Mouse (Mus musculus): Measurements from ENCODE around the gene Adora3. TPM values are rescaled to one million over a fixed set of nuclear protein-coding genes. Genes with fewer than 3 reads are reported as not detected.

The Adora3 gene
- polyA plus RNA-seq, 1 experiment from 2014 or later: 0.10 TPM

DNA sequence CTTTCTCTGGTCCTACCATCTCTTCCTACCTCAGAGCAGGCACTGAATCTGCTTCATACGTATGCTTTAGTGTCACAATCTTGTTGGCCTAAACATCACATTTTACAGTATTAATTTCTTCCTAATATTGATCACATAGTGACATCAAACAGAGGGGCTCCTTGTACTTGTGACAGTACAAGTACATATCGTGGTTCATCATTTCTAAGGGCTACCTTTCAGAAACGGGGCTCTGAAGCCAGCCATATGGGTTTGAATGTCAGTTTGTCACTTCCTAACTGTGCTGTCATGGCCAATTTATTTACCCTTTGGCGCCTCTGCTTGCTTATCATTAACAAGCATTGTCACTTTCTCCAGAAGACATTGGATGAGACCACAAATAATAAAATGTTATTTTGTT lies 30.8 kb downstream of the Adora3 start:
- ATAC-seq (replicated peaks; ENCODE audit: insufficient number of reproducible peaks, low FRiP score, low TSS enrichment): no peak
- Histone ChIP-seq H3K9me3 (replicated peaks; ENCODE audit: control insufficient read depth, low read length) (no peaks in the 10 kb centered on the region), H3K27ac (ENCODE audit: low read depth, low read length) (no peak overlapping the region), H3K27me3 (ENCODE audit: control insufficient read depth, insufficient read depth, low read length) (peaks cover 15% of the 10 kb centered on the region; the same call in 1 of the 2 replicates), H3K4me1 (ENCODE audit: control insufficient read depth, insufficient read depth, low read length) (no peaks in the 10 kb centered on the region), H3K36me3 (ENCODE audit: control insufficient read depth, insufficient read depth, low read length) (no peaks in the 10 kb centered on the region), H3K4me2 (no peak overlapping the region), H3K9ac (ENCODE audit: low read depth, low read length) (no peak overlapping the region), H3K4me3 (ENCODE audit: low read depth, low read length) (no peak overlapping the region)
- WGBS (ENCODE audit: insufficient replicate concordance): 70% methylated on average over 4 of the region's 4 CpGs

- no peak overlapping the region for H3K9ac ChIP-seq (ENCODE audit: low read depth, low read length)
- peaks cover 15% of the 10 kb centered on the region; the same call in 1 of the 2 replicates for H3K27me3 ChIP-seq (ENCODE audit: control insufficient read depth, insufficient read depth, low read length)
- no peak overlapping the region for H3K27ac ChIP-seq (ENCODE audit: low read depth, low read length)
- H3K9me3 ChIP-seq (replicated peaks; ENCODE audit: control insufficient read depth, low read length): no peaks in the 10 kb centered on the region
- no peak for ATAC-seq (replicated peaks; ENCODE audit: insufficient number of reproducible peaks, low FRiP score, low TSS enrichment)
- H3K4me1 ChIP-seq (ENCODE audit: control insufficient read depth, insufficient read depth, low read length): peaks cover 7% of the 10 kb centered on the region
- H3K4me3 ChIP-seq (ENCODE audit: low read depth, low read length): no peak overlapping the region
- H3K36me3 ChIP-seq (ENCODE audit: control insufficient read depth, insufficient read depth, low read length): no peaks in the 10 kb centered on the region
- no peak overlapping the region for H3K4me2 ChIP-seq
- 42% methylated on average over 4 of the region's 4 CpGs for WGBS (ENCODE audit: insufficient replicate concordance)
These were observed 33.6 kb downstream of the Adora3 start for GRCm38 (mm10) chr3:105904213-105904612.

DNA sequence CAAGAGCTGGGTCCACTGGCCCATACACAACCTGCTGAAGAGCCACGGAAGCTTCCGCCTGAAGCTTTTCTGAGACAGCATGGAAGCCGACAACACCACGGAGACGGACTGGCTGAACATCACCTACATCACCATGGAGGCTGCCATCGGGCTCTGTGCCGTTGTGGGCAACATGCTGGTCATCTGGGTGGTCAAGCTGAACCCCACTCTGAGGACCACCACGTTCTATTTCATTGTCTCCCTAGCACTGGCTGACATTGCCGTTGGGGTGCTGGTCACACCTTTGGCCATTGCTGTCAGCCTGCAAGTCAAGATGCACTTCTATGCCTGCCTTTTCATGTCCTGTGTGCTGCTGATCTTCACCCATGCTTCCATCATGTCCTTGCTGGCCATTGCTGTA lies 34.1 kb downstream of the Adora3 start:
- 89% methylated on average over 9 of the region's 9 CpGs for WGBS (ENCODE audit: insufficient replicate concordance)
- no peak overlapping the region for H3K4me3 ChIP-seq (ENCODE audit: low read depth, low read length)
- no peak overlapping the region for H3K9ac ChIP-seq (ENCODE audit: low read depth, low read length)
- no peaks in the 10 kb centered on the region for H3K9me3 ChIP-seq (replicated peaks; ENCODE audit: control insufficient read depth, low read length)
- no peak overlapping the region for H3K4me2 ChIP-seq
- peaks cover 15% of the 10 kb centered on the region; the same call in 1 of the 2 replicates for H3K27me3 ChIP-seq (ENCODE audit: control insufficient read depth, insufficient read depth, low read length)
- no peak for ATAC-seq (replicated peaks; ENCODE audit: insufficient number of reproducible peaks, low FRiP score, low TSS enrichment)
- H3K27ac ChIP-seq (ENCODE audit: low read depth, low read length): no peak overlapping the region
- peaks cover 7% of the 10 kb centered on the region for H3K4me1 ChIP-seq (ENCODE audit: control insufficient read depth, insufficient read depth, low read length)
- no peaks in the 10 kb centered on the region for H3K36me3 ChIP-seq (ENCODE audit: control insufficient read depth, insufficient read depth, low read length)

GRCm38 (mm10) chr3:105907956-105908655 lies 37.4 kb downstream of the Adora3 start:
- no peak overlapping the region for H3K27ac ChIP-seq (ENCODE audit: low read depth, low read length)
- H3K4me3 ChIP-seq (ENCODE audit: low read depth, low read length): no peak overlapping the region
- no peaks in the 10 kb centered on the region for H3K9me3 ChIP-seq (replicated peaks; ENCODE audit: control insufficient read depth, low read length)
- ATAC-seq (replicated peaks; ENCODE audit: insufficient number of reproducible peaks, low FRiP score, low TSS enrichment): no peak
- no peaks in the 10 kb centered on the region for H3K27me3 ChIP-seq (ENCODE audit: control insufficient read depth, insufficient read depth, low read length)
- no peaks in the 10 kb centered on the region for H3K36me3 ChIP-seq (ENCODE audit: control insufficient read depth, insufficient read depth, low read length)
- H3K9ac ChIP-seq (ENCODE audit: low read depth, low read length): no peak overlapping the region
- no peak overlapping the region for H3K4me2 ChIP-seq
- 29% methylated on average over 9 of the region's 9 CpGs for WGBS (ENCODE audit: insufficient replicate concordance)
- H3K4me1 ChIP-seq (ENCODE audit: control insufficient read depth, insufficient read depth, low read length): peaks cover 12% of the 10 kb centered on the region

- ATAC-seq (replicated peaks; ENCODE audit: insufficient number of reproducible peaks, low FRiP score, low TSS enrichment): no peak
- H3K9me3 ChIP-seq (replicated peaks; ENCODE audit: control insufficient read depth, low read length): no peaks in the 10 kb centered on the region
- 85% methylated on average over 4 of the region's 4 CpGs for WGBS (ENCODE audit: insufficient replicate concordance)
- no peaks in the 10 kb centered on the region for H3K36me3 ChIP-seq (ENCODE audit: control insufficient read depth, insufficient read depth, low read length)
- H3K4me3 ChIP-seq (ENCODE audit: low read depth, low read length): no peak overlapping the region
- no peak overlapping the region for H3K27ac ChIP-seq (ENCODE audit: low read depth, low read length)
- peaks cover 20% of the 10 kb centered on the region for H3K4me1 ChIP-seq (ENCODE audit: control insufficient read depth, insufficient read depth, low read length)
- H3K4me2 ChIP-seq: no peak overlapping the region
- H3K27me3 ChIP-seq (ENCODE audit: control insufficient read depth, insufficient read depth, low read length): no peaks in the 10 kb centered on the region
- no peak overlapping the region for H3K9ac ChIP-seq (ENCODE audit: low read depth, low read length)
These were observed 38.3 kb downstream of the Adora3 start for GRCm38 (mm10) chr3:105908976-105909375.

DNA sequence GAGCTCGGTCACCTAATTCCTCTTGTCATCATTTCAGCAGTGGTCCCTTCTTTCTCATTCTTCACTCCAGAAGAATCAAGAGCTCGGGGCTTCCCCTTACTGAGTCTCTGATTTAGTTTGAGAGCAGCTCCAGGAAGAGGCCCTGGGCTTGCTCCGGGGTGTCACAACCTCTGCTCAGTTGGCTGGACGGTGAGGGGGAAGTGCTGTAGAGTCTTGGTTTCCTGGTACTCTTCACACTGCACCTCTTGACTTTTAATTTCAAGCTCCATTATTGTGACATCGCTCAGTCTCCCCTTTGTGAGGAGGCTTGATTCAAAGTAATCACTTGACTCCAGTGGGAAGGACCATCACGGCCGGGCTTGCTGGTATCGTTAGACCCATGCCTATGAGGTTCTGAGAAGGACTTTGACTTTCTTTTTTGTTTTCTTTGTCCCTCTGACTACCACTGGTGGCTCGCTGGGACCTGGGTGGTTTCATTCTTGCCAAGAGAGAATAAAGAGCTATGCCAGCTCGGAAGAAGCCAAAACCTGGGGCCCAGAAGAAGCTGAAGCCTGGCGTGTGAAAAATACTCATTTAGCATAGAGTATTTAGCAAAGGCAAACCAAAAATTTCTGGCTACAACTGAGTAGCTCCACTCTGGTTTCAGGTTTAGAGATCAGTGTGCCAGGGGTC lies 40.0 kb downstream of the Adora3 start:
- no peaks in the 10 kb centered on the region for H3K9me3 ChIP-seq (replicated peaks; ENCODE audit: control insufficient read depth, low read length)
- no peak overlapping the region for H3K4me2 ChIP-seq
- H3K27me3 ChIP-seq (ENCODE audit: control insufficient read depth, insufficient read depth, low read length): no peaks in the 10 kb centered on the region
- ATAC-seq (replicated peaks; ENCODE audit: insufficient number of reproducible peaks, low FRiP score, low TSS enrichment): no peak
- no peak overlapping the region for H3K27ac ChIP-seq (ENCODE audit: low read depth, low read length)
- WGBS (ENCODE audit: insufficient replicate concordance): 69% methylated on average over 11 of the region's 11 CpGs
- peaks cover 30% of the 10 kb centered on the region for H3K4me1 ChIP-seq (ENCODE audit: control insufficient read depth, insufficient read depth, low read length)
- no peak overlapping the region for H3K9ac ChIP-seq (ENCODE audit: low read depth, low read length)
- no peaks in the 10 kb centered on the region for H3K36me3 ChIP-seq (ENCODE audit: control insufficient read depth, insufficient read depth, low read length)
- H3K4me3 ChIP-seq (ENCODE audit: low read depth, low read length): no peak overlapping the region

- WGBS (ENCODE audit: insufficient replicate concordance): 55% methylated on average over 9 of the region's 9 CpGs
- H3K27me3 ChIP-seq (ENCODE audit: control insufficient read depth, insufficient read depth, low read length): no peaks in the 10 kb centered on the region
These were observed 41.6 kb downstream of the Adora3 start for GRCm38 (mm10) chr3:105912097-105912880.

DNA sequence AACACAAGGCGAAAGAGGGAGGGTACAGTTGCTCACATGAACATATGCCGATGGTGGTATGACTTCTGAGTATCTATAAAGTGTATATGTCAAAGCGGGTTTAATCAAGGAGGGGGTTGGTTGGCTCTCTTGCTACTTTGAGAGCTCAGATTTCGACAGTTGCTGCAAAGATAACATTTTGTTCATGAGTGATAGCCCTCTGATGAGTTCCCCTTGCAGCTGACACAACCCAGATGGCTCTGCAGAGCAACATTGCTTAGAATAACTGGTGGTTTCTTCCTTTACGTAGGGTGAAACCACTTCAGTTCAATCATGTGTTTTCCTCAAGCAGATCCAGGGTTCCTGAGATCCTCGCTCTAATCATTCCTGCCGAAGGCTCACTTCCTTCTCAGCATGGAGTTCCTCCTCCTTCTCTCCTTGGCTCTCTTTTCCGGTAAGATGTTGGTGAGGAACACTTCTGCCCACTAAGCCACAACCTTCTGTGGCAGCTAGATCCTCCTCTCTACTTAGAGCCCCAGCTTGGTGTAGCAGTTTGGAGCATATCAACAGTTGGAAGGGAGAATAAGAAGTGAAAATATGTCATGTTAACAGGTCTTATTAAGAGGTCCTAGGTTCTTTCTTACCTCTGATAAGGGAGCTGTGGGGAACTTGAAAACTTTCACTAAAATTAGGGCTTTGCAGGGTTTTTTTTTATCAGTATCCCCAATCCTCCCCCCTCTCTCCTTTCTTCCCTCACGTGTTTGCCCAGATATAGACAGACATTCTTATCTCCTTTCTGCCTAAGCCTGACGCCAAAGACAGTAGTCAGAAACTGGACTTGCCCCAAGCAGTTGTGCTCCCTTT lies 43.4 kb downstream of the Adora3 start:
- ATAC-seq (replicated peaks; ENCODE audit: insufficient number of reproducible peaks, low FRiP score, low TSS enrichment): no peak
- H3K4me2 ChIP-seq: peak overlapping the region; percentile 9
- no peaks in the 10 kb centered on the region for H3K36me3 ChIP-seq (ENCODE audit: control insufficient read depth, insufficient read depth, low read length)
- H3K4me1 ChIP-seq (ENCODE audit: control insufficient read depth, insufficient read depth, low read length): peaks cover 23% of the 10 kb centered on the region
- H3K9ac ChIP-seq (ENCODE audit: low read depth, low read length): no peak overlapping the region
- no peaks in the 10 kb centered on the region for H3K27me3 ChIP-seq (ENCODE audit: control insufficient read depth, insufficient read depth, low read length)
- 16% methylated on average over 10 of the region's 10 CpGs for WGBS (ENCODE audit: insufficient replicate concordance)
- peak overlapping the region; percentile 18 for H3K27ac ChIP-seq (ENCODE audit: low read depth, low read length)
- H3K9me3 ChIP-seq (replicated peaks; ENCODE audit: control insufficient read depth, low read length): no peaks in the 10 kb centered on the region
- H3K4me3 ChIP-seq (ENCODE audit: low read depth, low read length): no peak overlapping the region

More at GRCm38 (mm10) chr3:105912097-105912880, 41.6 kb downstream of the Adora3 start:
- Histone ChIP-seq H3K4me2 (no peak overlapping the region), H3K4me1 (ENCODE audit: control insufficient read depth, insufficient read depth, low read length) (peaks cover 30% of the 10 kb centered on the region), H3K9ac (ENCODE audit: low read depth, low read length) (no peak overlapping the region), H3K36me3 (ENCODE audit: control insufficient read depth, insufficient read depth, low read length) (no peaks in the 10 kb centered on the region), H3K4me3 (ENCODE audit: low read depth, low read length) (no peak overlapping the region), H3K27ac (ENCODE audit: low read depth, low read length) (no peak overlapping the region), H3K9me3 (replicated peaks; ENCODE audit: control insufficient read depth, low read length) (no peaks in the 10 kb centered on the region)
- no peak for ATAC-seq (replicated peaks; ENCODE audit: insufficient number of reproducible peaks, low FRiP score, low TSS enrichment)

Data from heart, embryonic 11.5 days (tissue).